Mouse (Mus musculus): ENCODE measurements at regions not wholly inside any gene's neighbourhood (a gene's known extent, or its start where the extent isn't known, plus 50 kb on each side); places are given as distances from the start of the nearest gene placed in this dataset.

GRCm38 (mm10) chr9:85581028-85581595 lies 168.0 kb downstream of the Ibtk start:
- Histone ChIP-seq H3K36me3 (replicated peaks) (no peaks in the 10 kb centered on the region), H3K4me1 (no peaks in the 10 kb centered on the region), H3K27ac (no peak overlapping the region), H3K4me3 (no peak overlapping the region), H3K9me3 (no peaks in the 10 kb centered on the region), H3K27me3 (ENCODE audit: poor library complexity, severe bottlenecking) (no peaks in the 10 kb centered on the region)
- WGBS: 76% methylated on average over 1 of the region's 1 CpGs
- no peak for DNase-seq (ENCODE audit: extremely low spot score, low spot score)

GRCm38 (mm10) chr9:85577812-85578211 lies 171.3 kb downstream of the Ibtk start:
- Histone ChIP-seq H3K4me3 (no peak overlapping the region), H3K9me3 (no peaks in the 10 kb centered on the region), H3K4me1 (no peaks in the 10 kb centered on the region), H3K27me3 (ENCODE audit: poor library complexity, severe bottlenecking) (no peaks in the 10 kb centered on the region), H3K27ac (no peak overlapping the region), H3K36me3 (replicated peaks) (no peaks in the 10 kb centered on the region)
- no peak for DNase-seq (ENCODE audit: extremely low spot score, low spot score)
- 93% methylated on average over 7 of the region's 7 CpGs for WGBS

- no peak overlapping the region for H3K27ac ChIP-seq
- no peaks in the 10 kb centered on the region for H3K27me3 ChIP-seq (ENCODE audit: poor library complexity, severe bottlenecking)
- DNase-seq (ENCODE audit: extremely low spot score, low spot score): no peak
- H3K36me3 ChIP-seq (replicated peaks): no peaks in the 10 kb centered on the region
- WGBS: 93% methylated on average over 1 of the region's 1 CpGs
- no peaks in the 10 kb centered on the region for H3K4me1 ChIP-seq
- H3K4me3 ChIP-seq: no peak overlapping the region
- no peaks in the 10 kb centered on the region for H3K9me3 ChIP-seq
Observed at GRCm38 (mm10) chr9:85577338-85577737, 171.8 kb downstream of the Ibtk start.

GRCm38 (mm10) chr9:85568877-85569276 lies 180.3 kb downstream of the Ibtk start:
- DNase-seq (ENCODE audit: extremely low spot score, low spot score): no peak
- no peaks in the 10 kb centered on the region for H3K27me3 ChIP-seq (ENCODE audit: poor library complexity, severe bottlenecking)
- H3K9me3 ChIP-seq: no peaks in the 10 kb centered on the region
- H3K36me3 ChIP-seq (replicated peaks): no peaks in the 10 kb centered on the region
- 86% methylated on average over 8 of the region's 8 CpGs for WGBS
- H3K4me3 ChIP-seq: no peak overlapping the region
- H3K4me1 ChIP-seq: no peaks in the 10 kb centered on the region
- H3K27ac ChIP-seq: no peak overlapping the region

GRCm38 (mm10) chr9:85551871-85552270 lies 197.3 kb downstream of the Ibtk start:
- Histone ChIP-seq H3K27me3 (ENCODE audit: poor library complexity, severe bottlenecking) (no peaks in the 10 kb centered on the region), H3K9me3 (no peaks in the 10 kb centered on the region), H3K27ac (no peak overlapping the region), H3K36me3 (replicated peaks) (no peaks in the 10 kb centered on the region), H3K4me1 (no peaks in the 10 kb centered on the region), H3K4me3 (no peak overlapping the region)
- DNase-seq (ENCODE audit: extremely low spot score, low spot score): no peak
- 43% methylated on average over 1 of the region's 1 CpGs for WGBS

GRCm38 (mm10) chr9:85550455-85550854 lies 198.7 kb downstream of the Ibtk start:
- Histone ChIP-seq H3K36me3 (replicated peaks) (no peaks in the 10 kb centered on the region), H3K4me1 (no peaks in the 10 kb centered on the region), H3K9me3 (no peaks in the 10 kb centered on the region), H3K27ac (no peak overlapping the region), H3K4me3 (no peak overlapping the region), H3K27me3 (ENCODE audit: poor library complexity, severe bottlenecking) (no peaks in the 10 kb centered on the region)
- DNase-seq (ENCODE audit: extremely low spot score, low spot score): no peak
- 98% methylated on average over 3 of the region's 3 CpGs for WGBS

GRCm38 (mm10) chr9:85546226-85546625 lies 202.9 kb downstream of the Ibtk start:
- 72% methylated on average over 2 of the region's 2 CpGs for WGBS
- H3K4me3 ChIP-seq: no peak overlapping the region
- no peaks in the 10 kb centered on the region for H3K27me3 ChIP-seq (ENCODE audit: poor library complexity, severe bottlenecking)
- H3K36me3 ChIP-seq (replicated peaks): no peaks in the 10 kb centered on the region
- H3K27ac ChIP-seq: no peak overlapping the region
- H3K4me1 ChIP-seq: no peaks in the 10 kb centered on the region
- no peak for DNase-seq (ENCODE audit: extremely low spot score, low spot score)
- H3K9me3 ChIP-seq: no peaks in the 10 kb centered on the region

GRCm38 (mm10) chr9:85545566-85545965 lies 203.6 kb downstream of the Ibtk start:
- DNase-seq (ENCODE audit: extremely low spot score, low spot score): no peak
- Histone ChIP-seq H3K36me3 (replicated peaks) (no peaks in the 10 kb centered on the region), H3K27ac (no peak overlapping the region), H3K4me3 (no peak overlapping the region), H3K4me1 (no peaks in the 10 kb centered on the region), H3K9me3 (no peaks in the 10 kb centered on the region), H3K27me3 (ENCODE audit: poor library complexity, severe bottlenecking) (no peaks in the 10 kb centered on the region)
- WGBS: 90% methylated on average over 1 of the region's 1 CpGs

- H3K36me3 ChIP-seq (replicated peaks): no peaks in the 10 kb centered on the region
- 84% methylated on average over 3 of the region's 3 CpGs for WGBS
- H3K27ac ChIP-seq: no peak overlapping the region
- H3K27me3 ChIP-seq (ENCODE audit: poor library complexity, severe bottlenecking): no peaks in the 10 kb centered on the region
- no peak for DNase-seq (ENCODE audit: extremely low spot score, low spot score)
- H3K9me3 ChIP-seq: no peaks in the 10 kb centered on the region
- no peaks in the 10 kb centered on the region for H3K4me1 ChIP-seq
- H3K4me3 ChIP-seq: no peak overlapping the region
Observed at GRCm38 (mm10) chr9:85538557-85538956, 210.6 kb downstream of the Ibtk start.

- Histone ChIP-seq H3K36me3 (replicated peaks) (no peaks in the 10 kb centered on the region), H3K9me3 (no peaks in the 10 kb centered on the region), H3K4me3 (no peak overlapping the region), H3K27me3 (ENCODE audit: poor library complexity, severe bottlenecking) (no peaks in the 10 kb centered on the region), H3K4me1 (no peaks in the 10 kb centered on the region), H3K27ac (no peak overlapping the region)
- no peak for DNase-seq (ENCODE audit: extremely low spot score, low spot score)
- 91% methylated on average over 3 of the region's 3 CpGs for WGBS
Observed at GRCm38 (mm10) chr9:85528421-85528820, 201.3 kb upstream of the Tent5a start.

- DNase-seq (ENCODE audit: extremely low spot score, low spot score): no peak
- no peaks in the 10 kb centered on the region for H3K4me1 ChIP-seq
- H3K36me3 ChIP-seq (replicated peaks): no peaks in the 10 kb centered on the region
- H3K27ac ChIP-seq: no peak overlapping the region
- H3K9me3 ChIP-seq: no peaks in the 10 kb centered on the region
- H3K4me3 ChIP-seq: no peak overlapping the region
- no peaks in the 10 kb centered on the region for H3K27me3 ChIP-seq (ENCODE audit: poor library complexity, severe bottlenecking)
Observed at GRCm38 (mm10) chr9:85524733-85525132, 197.6 kb upstream of the Tent5a start.

GRCm38 (mm10) chr9:85521342-85521741 lies 194.2 kb upstream of the Tent5a start:
- no peak overlapping the region for H3K4me3 ChIP-seq
- H3K4me1 ChIP-seq: no peaks in the 10 kb centered on the region
- 96% methylated on average over 2 of the region's 2 CpGs for WGBS
- no peak overlapping the region for H3K27ac ChIP-seq
- no peak for DNase-seq (ENCODE audit: extremely low spot score, low spot score)
- H3K36me3 ChIP-seq (replicated peaks): no peaks in the 10 kb centered on the region
- no peaks in the 10 kb centered on the region for H3K9me3 ChIP-seq
- H3K27me3 ChIP-seq (ENCODE audit: poor library complexity, severe bottlenecking): no peaks in the 10 kb centered on the region

GRCm38 (mm10) chr9:85520941-85521340 lies 193.8 kb upstream of the Tent5a start:
- no peak overlapping the region for H3K4me3 ChIP-seq

GRCm38 (mm10) chr9:85499006-85499405 lies 171.9 kb upstream of the Tent5a start:
- Histone ChIP-seq H3K4me1 (peaks cover 23% of the 10 kb centered on the region), H3K36me3 (replicated peaks) (no peaks in the 10 kb centered on the region), H3K9me3 (no peaks in the 10 kb centered on the region), H3K27me3 (ENCODE audit: poor library complexity, severe bottlenecking) (peaks cover 21% of the 10 kb centered on the region), H3K4me3 (no peak overlapping the region), H3K27ac (no peak overlapping the region)
- no peak for DNase-seq (ENCODE audit: extremely low spot score, low spot score)
- WGBS: 64% methylated on average over 4 of the region's 4 CpGs

More at GRCm38 (mm10) chr9:85520941-85521340, 193.8 kb upstream of the Tent5a start:
- no peaks in the 10 kb centered on the region for H3K27me3 ChIP-seq (ENCODE audit: poor library complexity, severe bottlenecking)
- DNase-seq (ENCODE audit: extremely low spot score, low spot score): no peak
- 91% methylated on average over 6 of the region's 6 CpGs for WGBS
- H3K4me1 ChIP-seq: no peaks in the 10 kb centered on the region
- H3K9me3 ChIP-seq: no peaks in the 10 kb centered on the region
- no peaks in the 10 kb centered on the region for H3K36me3 ChIP-seq (replicated peaks)
- no peak overlapping the region for H3K27ac ChIP-seq
